Mouse (Mus musculus) lung, adult 2 months (tissue): Measurements from ENCODE around the gene Gm17027. TPM values are rescaled to one million over a fixed set of nuclear protein-coding genes. Genes with fewer than 3 reads are reported as not detected.
"Not testable (repeated sequence)": the region's sequence is repeated elsewhere in the genome, so short reads cannot be mapped to it uniquely, and the experiment has no call there.

Source experiments
- DNase-seq: peaks from one replicate; pipeline ENCODE4 v3.0.0; 2022
- H3K4me1 ChIP-seq: fragments of 200-500 bp; 2 replicates; pipeline ENCODE4 v1.6.1; 2011; ENCODE audit warnings: low read length; ENCODE audit not compliant: control insufficient read depth, insufficient read depth
- H3K4me3 ChIP-seq: fragments of 200-500 bp; replicated peaks from 2 replicates; pipeline ENCODE3; 2011; ENCODE audit warnings: low read depth, mild to moderate bottlenecking, control low read depth, low read length; ENCODE audit errors: extremely low read depth
- WGBS: fragments of 180-500 bp; shearing (Covaris S2); methylation state at CpG from one replicate; pipeline ENCODE4 v1.1.7; 2018; 5-methylcytosine and 5-hydroxymethylcytosine counted together
- polyA plus RNA-seq: library from polyadenylated mRNA; depleted of rRNA; stranded (reverse); fragments of >200 nt; gene quantifications from 2 replicates; pipeline ENCODE4 v1.2.3, GENCODE M21; 2012; rRNA removed

Gm17027 gene
- polyA plus RNA-seq = not detected in 2 replicates

DNA sequence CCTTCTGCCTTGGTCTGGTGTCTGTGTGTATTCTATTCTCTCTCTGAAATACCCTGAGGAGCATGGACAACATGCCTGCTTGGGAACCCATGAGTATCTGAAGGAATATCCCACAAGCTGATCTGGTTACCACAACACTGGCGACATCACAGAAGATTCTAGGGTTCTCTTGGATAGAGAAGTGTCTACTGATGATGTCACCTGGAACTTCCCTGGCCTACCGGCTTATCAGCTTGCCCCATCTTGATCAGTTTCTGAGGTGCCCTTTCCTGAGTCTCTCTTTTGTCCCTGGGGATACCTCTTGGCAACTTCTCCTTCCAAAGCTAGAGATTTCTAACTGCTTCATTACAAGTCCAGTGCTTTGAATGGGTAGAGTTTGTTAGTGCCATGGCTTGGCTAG is at the start of gene Gm17027:
Gene Gm17027, minus strand, starts transcription at position 101 of the 400 bp plus-strand sequence.
- 89% methylated on average over 2 of the region's 2 CpGs for WGBS
- DNase-seq, H3K4me3 ChIP-seq, H3K4me1 ChIP-seq: not testable (repeated sequence)

DNA sequence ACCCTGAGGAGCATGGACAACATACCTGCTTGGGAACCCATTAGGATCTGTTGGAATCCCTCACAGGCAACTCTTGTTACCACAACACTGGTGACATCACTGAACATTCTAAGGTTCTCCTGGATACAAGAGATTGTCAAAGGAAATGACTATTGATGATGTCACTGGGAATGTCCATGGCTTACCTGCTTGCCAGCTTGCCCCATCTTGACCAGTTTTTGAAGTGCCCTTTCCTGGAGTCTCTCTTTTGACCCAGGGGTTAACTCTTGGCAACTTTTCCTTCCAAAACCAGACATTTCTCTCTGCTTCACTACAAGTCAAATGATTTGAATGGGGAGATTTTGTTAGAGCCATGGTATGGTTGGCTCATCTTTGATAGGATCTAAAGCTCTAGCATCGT is 28.3 kb upstream of the Gm17027 start, which contains the start of gene Gm3573:
Gene Gm3573, minus strand, starts transcription at position 101 of the 400 bp plus-strand sequence.
- not testable (repeated sequence) for H3K4me3 ChIP-seq, DNase-seq, H3K4me1 ChIP-seq
- no CpG with 5 or more reads among the region's 1 CpGs for WGBS

DNA sequence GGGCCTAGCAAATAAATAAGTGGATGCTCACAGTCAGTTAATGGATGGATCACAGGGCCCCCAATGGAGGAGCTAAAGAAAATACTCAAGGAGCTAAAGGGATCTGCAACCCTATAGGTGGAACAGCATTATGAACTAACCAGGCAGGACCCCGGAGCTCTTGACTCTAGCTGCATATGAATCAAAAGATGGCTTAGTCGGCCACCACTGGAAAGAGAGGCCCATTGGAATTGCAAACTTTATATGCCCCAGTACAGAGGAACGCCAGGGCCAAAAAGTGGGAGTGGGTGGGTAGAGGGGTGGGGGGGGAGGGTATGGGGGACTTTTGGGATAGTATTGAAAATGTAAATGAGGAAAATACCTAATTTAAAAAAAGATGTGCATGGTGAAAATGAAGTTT is 21.5 kb upstream of the Gm17027 start:
- not testable (repeated sequence) for H3K4me3 ChIP-seq, DNase-seq
- 75% methylated on average over 3 of the region's 3 CpGs for WGBS

DNA sequence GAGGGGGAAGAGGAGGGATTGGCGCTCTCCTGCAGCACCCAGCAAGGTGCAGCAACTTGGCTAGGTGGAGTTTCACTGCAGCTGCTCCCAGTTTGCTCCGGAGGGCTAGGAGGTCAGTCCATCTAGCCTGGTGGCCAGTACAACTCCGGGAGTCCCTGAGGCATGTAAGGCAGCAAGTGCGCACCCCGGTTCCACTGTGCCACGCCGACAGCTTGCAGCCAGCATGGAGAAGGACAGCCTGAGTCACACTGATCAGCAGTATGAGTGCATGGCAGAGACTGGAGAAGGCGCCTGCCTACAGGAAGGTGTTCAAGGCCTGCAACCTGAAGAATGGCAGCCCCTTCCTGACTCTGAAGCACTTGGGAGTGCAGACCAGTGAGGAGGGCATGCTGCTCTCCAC is 27.9 kb downstream of the Gm17027 start:
- 64% methylated on average over 7 of the region's 8 CpGs for WGBS
- not testable (repeated sequence) for H3K4me3 ChIP-seq, DNase-seq, H3K4me1 ChIP-seq

More for the DNA sequence above, 21.5 kb upstream of the Gm17027 start:
- H3K4me1 ChIP-seq = not testable (repeated sequence)

DNA sequence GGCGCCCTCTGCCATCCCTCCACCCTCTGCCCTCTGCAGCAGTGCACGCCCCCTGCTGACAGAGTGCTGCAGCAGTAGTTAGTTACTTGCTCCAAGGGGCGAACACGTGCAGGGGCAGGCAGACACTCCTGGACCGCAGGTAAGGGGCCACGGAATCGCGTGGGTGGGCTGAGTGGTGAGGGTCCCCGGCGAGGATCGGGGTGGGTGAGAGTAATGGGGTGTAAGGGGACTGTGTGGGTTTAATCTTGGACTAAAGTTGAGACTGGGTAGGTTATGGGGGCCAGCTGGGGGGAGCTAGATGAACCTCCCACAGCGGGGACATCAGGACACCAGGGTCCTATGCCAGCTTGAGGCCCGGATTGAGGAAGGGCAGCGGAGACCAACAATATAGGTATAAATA is 28.6 kb downstream of the Gm17027 start:
- 46% methylated on average over 10 of the region's 14 CpGs for WGBS
- not testable (repeated sequence) for DNase-seq, H3K4me1 ChIP-seq, H3K4me3 ChIP-seq

DNA sequence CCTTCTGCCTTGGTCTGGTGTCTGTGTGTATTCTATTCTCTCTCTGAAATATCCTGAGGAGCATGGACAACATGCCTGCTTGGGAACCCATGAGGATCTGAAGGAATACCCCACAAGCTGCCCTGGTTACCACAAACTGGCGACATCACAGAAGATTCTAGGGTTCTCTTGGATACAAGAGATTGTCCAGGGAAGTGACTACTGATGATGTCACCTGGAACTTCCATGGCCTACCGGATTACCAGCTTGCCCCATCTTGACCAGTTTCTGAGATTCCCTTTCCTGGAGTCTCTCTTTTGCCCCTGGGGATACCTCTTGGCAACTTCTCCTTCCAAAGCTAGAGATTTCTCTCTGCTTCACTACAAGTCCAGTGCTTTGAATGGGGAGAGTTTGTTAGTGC is 45.2 kb downstream of the Gm17027 start, which contains the start of gene Gm7951:
Gene Gm7951, minus strand, starts transcription at position 101 of the 400 bp plus-strand sequence.
- not testable (repeated sequence) for H3K4me3 ChIP-seq, DNase-seq, H3K4me1 ChIP-seq
- 75% methylated on average over 1 of the region's 2 CpGs for WGBS

Other genes with a start within 250 kb of the Gm17027 start
- gene 1700049E17Rik1, start 237.7 kb downstream of the Gm17027 start, polyA plus RNA-seq = not detected in 2 replicates
- gene 1700024B05Rik, start 218.6 kb downstream of the Gm17027 start, polyA plus RNA-seq = not detected in 2 replicates
- not detected in 2 replicates for gene Gm6401, start 194.7 kb downstream of the Gm17027 start, polyA plus RNA-seq
- not detected in 2 replicates for gene Gm3543, start 179.3 kb downstream of the Gm17027 start, polyA plus RNA-seq
- gene Gm7951, start 45.3 kb downstream of the Gm17027 start, polyA plus RNA-seq = not detected in 2 replicates
- gene Gm3573, start 28.2 kb upstream of the Gm17027 start, polyA plus RNA-seq = not detected in 2 replicates
- gene Gm17026, start 97.4 kb upstream of the Gm17027 start, polyA plus RNA-seq = not detected in 2 replicates
- gene Gm9611, start 134.7 kb upstream of the Gm17027 start, polyA plus RNA-seq = not detected in 2 replicates
- not detected in 2 replicates for gene Gm7995, start 147.6 kb upstream of the Gm17027 start, polyA plus RNA-seq